Mouse (Mus musculus) CH12.LX (cell line): ENCODE data around the gene Narf.

Experiments
- EP300 ChIP-seq: IDR thresholded peaks from 2 replicates; pipeline ENCODE4 v1.6.1; 2011; ENCODE audit warnings: low read length, improper control_type of control experiment
- ETS1 ChIP-seq: conservative IDR thresholded peaks from 2 replicates; pipeline ENCODE4 v1.6.1; 2012; ENCODE audit warnings: low read depth, mild to moderate bottlenecking, inconsistent platforms, low read length, improper control_type of control experiment, moderate library complexity
- MAX ChIP-seq: IDR thresholded peaks from 2 replicates; pipeline ENCODE4 v1.6.1; 2011; ENCODE audit warnings: low read length, improper control_type of control experiment

DNA sequence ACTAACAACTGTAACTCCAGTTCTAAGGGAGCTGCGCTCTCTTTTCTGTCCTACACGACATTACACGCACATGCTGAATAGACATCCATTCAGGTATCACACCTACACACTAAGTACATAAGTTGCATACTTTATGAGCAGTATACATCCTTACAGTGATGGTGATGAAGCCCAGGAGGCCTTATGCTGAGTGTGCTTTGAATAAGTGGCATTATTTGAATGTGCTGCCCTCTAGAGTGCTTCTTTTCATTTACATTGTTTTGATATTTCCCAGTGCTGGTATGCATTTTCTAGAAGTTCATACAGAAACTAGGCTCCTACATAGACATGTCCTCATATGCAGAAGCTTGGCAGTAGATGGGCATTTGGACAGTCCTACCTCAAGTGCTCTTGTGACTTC, 52.8 kb downstream of the Narf start:
- TF ChIP-seq EP300 (no peak), ETS1 (no peak), MAX (no peak)
